ENCODE assay signal across 8 mouse cellular contexts in genomic region chr3:84228203-84228870, GRCm38 (mm10). TPM values are rescaled to one million over a fixed set of nuclear protein-coding genes. Genes with fewer than 3 reads are reported as not detected.
A peak's percentile ranks its signal among the peaks of the same experiment; 100 is the strongest.
DNase-seq lines count a peak whose midpoint lies in the region; ATAC-seq and TF ChIP-seq lines count a peak whose summit lies in the region.

No protein-coding gene starts in this region.

- H3K9me3 ChIP-seq in heart, embryonic 10.5 days: no peaks in the 10 kb centered on the region
- H3K9me3 ChIP-seq in kidney, embryonic 14.5 days (ENCODE audit: control insufficient read depth, low read length): no peaks in the 10 kb centered on the region

- no peak overlapping the region for H3K27ac ChIP-seq in cortical plate, adult 2 months (ENCODE audit: insufficient read depth, low read length)
- H3K27ac ChIP-seq in heart, embryonic 10.5 days: peak overlapping the region; percentile 80
- H3K27ac ChIP-seq in kidney, embryonic 14.5 days (ENCODE audit: low read depth, low read length): peak overlapping the region; percentile 79; the same call in 1 of the 2 replicates

- peak overlapping the region; percentile 66 for H3K4me2 ChIP-seq in kidney, embryonic 14.5 days (replicated peaks; ENCODE audit: low read depth, low read length)

- TF ChIP-seq CTCF in C2C12 (IDR thresholded peaks at IDR 0.05; ENCODE audit: control insufficient read depth, insufficient read depth, insufficient read length): no peak
- TF ChIP-seq CTCF in cortical plate, adult 2 months (IDR thresholded peaks at IDR 0.05; ENCODE audit: extremely low read depth, insufficient read depth, low read length): no peak

- no peaks in the 10 kb centered on the region for H3K79me3 ChIP-seq in C2C12 (ENCODE audit: low read depth)

- peak overlapping the region; percentile 65 for H3ac ChIP-seq in C2C12 (ENCODE audit: control insufficient read depth, insufficient read length, low read depth)

- H3K27me3 ChIP-seq in C2C12 (ENCODE audit: control insufficient read depth, insufficient read depth, insufficient read length): no peaks in the 10 kb centered on the region
- H3K27me3 ChIP-seq in heart, embryonic 10.5 days (ENCODE audit: insufficient read depth, poor library complexity, severe bottlenecking): no peaks in the 10 kb centered on the region
- no peaks in the 10 kb centered on the region for H3K27me3 ChIP-seq in kidney, embryonic 14.5 days (ENCODE audit: control insufficient read depth, insufficient read depth, low read length)

- DNase-seq in ZHBTc4 (ENCODE audit: low read depth, low spot score): peak; percentile 95
- peak; percentile 88 for DNase-seq in heart, embryonic 10.5 days (ENCODE audit: low spot score)
- DNase-seq in lung, postnatal 36 days: peak; percentile 66
- peak; percentile 91 for DNase-seq in retina, embryonic 14.5 days (ENCODE audit: low spot score)
- DNase-seq in right cerebral cortex, postnatal 36 days (ENCODE audit: low spot score in 2 of 2): no peak

- no peaks in the 10 kb centered on the region for H3K36me3 ChIP-seq in C2C12 (ENCODE audit: control insufficient read depth, insufficient read depth)
- no peaks in the 10 kb centered on the region for H3K36me3 ChIP-seq in heart, embryonic 10.5 days
- H3K36me3 ChIP-seq in kidney, embryonic 14.5 days (ENCODE audit: control insufficient read depth, insufficient read depth, low read length): no peaks in the 10 kb centered on the region

- under 1% methylated on average over 18 of the region's 18 CpGs for WGBS in heart, embryonic 10.5 days
- under 1% methylated on average over 18 of the region's 18 CpGs for WGBS in kidney, embryonic 14.5 days

- ATAC-seq in kidney, embryonic 14.5 days (ENCODE audit: low FRiP score, low TSS enrichment): peak; percentile 79

- H3K79me2 ChIP-seq in C2C12 (ENCODE audit: control insufficient read depth, insufficient read depth): no peaks in the 10 kb centered on the region

- peak overlapping the region; percentile 28 for H3K4me3 ChIP-seq in C2C12 (ENCODE audit: insufficient read depth, poor library complexity, severe bottlenecking)
- H3K4me3 ChIP-seq in cortical plate, adult 2 months (ENCODE audit: insufficient read depth, low read length): peak overlapping the region; percentile 1
- H3K4me3 ChIP-seq in heart, embryonic 10.5 days: peak overlapping the region; percentile 59
- H3K4me3 ChIP-seq in kidney, embryonic 14.5 days (ENCODE audit: low read length): peak overlapping the region; percentile 51

- peaks cover 2% of the 10 kb centered on the region; the same call in 1 of the 2 replicates for H3K4me1 ChIP-seq in cortical plate, adult 2 months (ENCODE audit: control insufficient read depth, insufficient read depth, low read length)
- H3K4me1 ChIP-seq in heart, embryonic 10.5 days: peaks cover 7% of the 10 kb centered on the region; the same call in 1 of the 2 replicates
- H3K4me1 ChIP-seq in kidney, embryonic 14.5 days (ENCODE audit: control insufficient read depth, insufficient read depth, low read length): no peaks in the 10 kb centered on the region; the same call in 1 of the 2 replicates

- peak overlapping the region; percentile 51 for H3K9ac ChIP-seq in kidney, embryonic 14.5 days (ENCODE audit: low read depth, low read length)

- peak; percentile 25; the same call in 1 of the 2 replicates for TF ChIP-seq POLR2A in cortical plate, adult 2 months (IDR thresholded peaks at IDR 0.05; ENCODE audit: extremely low read depth, insufficient read depth, low read length)

TF ChIP-seq in C2C12, 6 proteins besides CTCF, POLR2A, EP300 and RAD21:
- TF ChIP-seq USF1 (IDR thresholded peaks at IDR 0.05; ENCODE audit: low read depth) (no peak), MAX (IDR thresholded peaks at IDR 0.05) (no peak), MYOG (IDR thresholded peaks at IDR 0.05; ENCODE audit: control insufficient read depth, extremely low read depth, insufficient read length) (no peak), FOSL1 (IDR thresholded peaks at IDR 0.05; ENCODE audit: insufficient read depth, low read length, poor library complexity, severe bottlenecking) (no peak), CEBPB (IDR thresholded peaks at IDR 0.05; ENCODE audit: low read depth) (no peak), MYOD1 (IDR thresholded peaks at IDR 0.05; ENCODE audit: control insufficient read depth, insufficient read length, low read depth) (no peak)

RNA-seq across cellular contexts. Expression of gene Gm6525, which starts 54.4 kb away (rescaled TPM):
- polyA plus RNA-seq in C2C12 (2012; fragmentation: generic; extraction: Trizol): 0.08 TPM
- not detected in 2 replicates for polyA plus RNA-seq in cortical plate, adult 2 months (2012; rRNA removed)
- polyA plus RNA-seq in heart, embryonic 10.5 days (2016; fragmentation: Nextera tagmentation; extraction: Ambion mirVana): 0.14 and 0.25 TPM in 2 replicates
- polyA plus RNA-seq in kidney, embryonic 14.5 days (2014; fragmentation: Nextera tagmentation; extraction: Ambion mirVana): 0.44 and 1.1 TPM in 2 replicates

Comparison
In these comparisons a context has a peak if more than half of its experiments do, and no peak if none do; other contexts are left out.
1. H3K4me3 ChIP-seq: peak in every context shown above with its lines; median percentile 59 in heart, embryonic 10.5 days; 51 in kidney, embryonic 14.5 days; 28 in C2C12; 1 in cortical plate, adult 2 months.
2. DNase-seq: peak in ZHBTc4 (single experiment), heart, embryonic 10.5 days (single experiment), lung, postnatal 36 days (single experiment) and retina, embryonic 14.5 days (single experiment); none in right cerebral cortex, postnatal 36 days (0 of 2).